Mouse (Mus musculus): ENCODE data around the gene Pbp2. TPM values are rescaled to one million over a fixed set of nuclear protein-coding genes. Genes with fewer than 3 reads are reported as not detected.

Gene Pbp2
- polyA plus RNA-seq, 1 experiment from 2014 or later: not detected

- no peak overlapping the region for H3K27ac ChIP-seq
- no peaks in the 10 kb centered on the region for H3K27me3 ChIP-seq
- no peaks in the 10 kb centered on the region for H3K9me3 ChIP-seq
- no peak overlapping the region for H3K4me3 ChIP-seq (replicated peaks)
- ATAC-seq: no peak
- no peaks in the 10 kb centered on the region for H3K36me3 ChIP-seq
- no peak overlapping the region for H3K4me2 ChIP-seq (replicated peaks)
- H3K9ac ChIP-seq (replicated peaks): no peak overlapping the region
- H3K4me1 ChIP-seq (replicated peaks): peaks cover 8% of the 10 kb centered on the region
These were observed 41.8 kb downstream of the Pbp2 start for GRCm38 (mm10) chr6:135268392-135268791.

GRCm38 (mm10) chr6:135267221-135267620 lies 43.0 kb downstream of the Pbp2 start:
- 88% methylated on average over 3 of the region's 3 CpGs for WGBS
- no peak overlapping the region for H3K27ac ChIP-seq
- ATAC-seq: no peak
- no peaks in the 10 kb centered on the region for H3K36me3 ChIP-seq
- peaks cover 8% of the 10 kb centered on the region for H3K4me1 ChIP-seq (replicated peaks)
- H3K27me3 ChIP-seq: no peaks in the 10 kb centered on the region
- H3K9me3 ChIP-seq: no peaks in the 10 kb centered on the region
- H3K9ac ChIP-seq (replicated peaks): no peak overlapping the region
- no peak overlapping the region for H3K4me3 ChIP-seq (replicated peaks)
- no peak overlapping the region for H3K4me2 ChIP-seq (replicated peaks)

DNA sequence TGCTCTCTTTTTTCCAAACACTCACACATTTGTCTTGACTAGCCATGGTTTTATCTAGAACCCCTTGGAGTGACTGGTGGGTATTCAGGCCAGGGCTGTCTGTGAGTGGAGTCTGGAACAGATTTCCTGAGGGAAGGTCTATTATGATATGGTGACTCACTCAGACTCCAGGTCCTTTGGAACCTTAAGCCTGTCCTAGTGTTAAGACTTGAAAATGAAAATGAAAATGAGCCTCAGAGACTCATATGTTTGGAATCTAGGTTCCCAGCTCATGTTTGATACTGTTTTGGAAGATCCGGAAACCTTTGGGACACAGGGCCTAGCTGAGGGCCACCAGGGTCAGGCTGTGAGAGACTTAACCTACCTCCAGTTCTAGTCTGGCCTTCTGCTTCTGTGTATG lies 44.1 kb downstream of the Pbp2 start:
- H3K36me3 ChIP-seq: no peaks in the 10 kb centered on the region
- no peaks in the 10 kb centered on the region for H3K9me3 ChIP-seq
- H3K9ac ChIP-seq (replicated peaks): no peak overlapping the region
- H3K27me3 ChIP-seq: no peaks in the 10 kb centered on the region
- WGBS: 100% methylated on average over 1 of the region's 1 CpGs
- peaks cover 8% of the 10 kb centered on the region for H3K4me1 ChIP-seq (replicated peaks)
- no peak overlapping the region for H3K4me2 ChIP-seq (replicated peaks)
- H3K4me3 ChIP-seq (replicated peaks): no peak overlapping the region
- ATAC-seq: no peak
- no peak overlapping the region for H3K27ac ChIP-seq

DNA sequence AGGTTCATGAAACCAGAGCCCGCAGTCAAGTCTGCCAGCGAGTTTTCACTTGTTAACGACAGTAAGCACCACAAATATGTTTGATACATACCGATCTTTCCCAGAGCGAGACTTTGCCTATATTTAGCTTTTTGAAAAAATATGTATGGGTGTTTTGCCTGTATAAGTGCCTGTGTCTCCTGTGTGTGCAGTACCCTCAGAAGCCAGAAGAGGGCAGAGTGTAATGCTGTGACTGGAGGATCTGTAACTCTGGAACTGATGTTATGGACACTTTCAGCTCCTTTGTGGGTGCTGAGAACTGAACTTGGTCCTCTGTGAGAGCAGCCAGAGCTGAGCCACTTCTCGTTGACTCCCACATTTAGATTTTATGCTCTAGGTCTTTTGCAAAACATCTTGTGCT lies 46.1 kb downstream of the Pbp2 start:
- ATAC-seq: no peak
- Histone ChIP-seq H3K9ac (replicated peaks) (no peak overlapping the region), H3K4me2 (replicated peaks) (no peak overlapping the region), H3K4me1 (replicated peaks) (no peaks in the 10 kb centered on the region), H3K36me3 (no peaks in the 10 kb centered on the region), H3K27me3 (no peaks in the 10 kb centered on the region), H3K9me3 (no peaks in the 10 kb centered on the region), H3K27ac (no peak overlapping the region), H3K4me3 (replicated peaks) (no peak overlapping the region)
- 97% methylated on average over 6 of the region's 6 CpGs for WGBS

- H3K4me2 ChIP-seq (replicated peaks): no peak overlapping the region
- 87% methylated on average over 2 of the region's 2 CpGs for WGBS
- no peak for ATAC-seq
- H3K9ac ChIP-seq (replicated peaks): no peak overlapping the region
- H3K36me3 ChIP-seq: no peaks in the 10 kb centered on the region
- H3K4me1 ChIP-seq (replicated peaks): no peaks in the 10 kb centered on the region
- no peak overlapping the region for H3K27ac ChIP-seq
- no peak overlapping the region for H3K4me3 ChIP-seq (replicated peaks)
- no peaks in the 10 kb centered on the region for H3K27me3 ChIP-seq
- no peaks in the 10 kb centered on the region for H3K9me3 ChIP-seq
These were observed 47.6 kb downstream of the Pbp2 start for GRCm38 (mm10) chr6:135262565-135262964.

DNA sequence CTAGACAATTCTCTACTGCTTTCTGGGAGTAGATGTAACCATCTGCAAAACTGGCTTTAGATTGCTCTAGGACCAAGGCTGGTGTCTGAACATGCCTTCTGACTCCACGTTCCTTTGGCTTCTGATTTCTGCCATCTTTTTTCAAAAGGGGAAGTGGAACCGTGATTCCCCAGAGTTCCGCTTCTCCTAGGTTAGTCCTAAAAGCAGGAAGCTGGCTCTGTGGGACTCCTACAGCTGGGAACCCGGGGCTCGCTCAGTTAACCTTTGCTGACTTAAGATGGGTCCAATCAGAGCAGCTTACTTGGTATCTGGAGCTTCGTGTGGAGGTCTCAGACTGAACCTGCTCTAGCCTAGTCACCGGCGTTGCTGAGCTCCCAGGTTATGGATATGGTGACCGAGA lies 49.1 kb downstream of the Pbp2 start:
- no peak overlapping the region for H3K4me2 ChIP-seq (replicated peaks)
- H3K9me3 ChIP-seq: no peaks in the 10 kb centered on the region
- 92% methylated on average over 9 of the region's 9 CpGs for WGBS
- no peak overlapping the region for H3K27ac ChIP-seq
- no peak overlapping the region for H3K4me3 ChIP-seq (replicated peaks)
- no peaks in the 10 kb centered on the region for H3K36me3 ChIP-seq
- no peaks in the 10 kb centered on the region for H3K4me1 ChIP-seq (replicated peaks)
- no peak overlapping the region for H3K9ac ChIP-seq (replicated peaks)
- ATAC-seq: no peak
- H3K27me3 ChIP-seq: no peaks in the 10 kb centered on the region

GRCm38 (mm10) chr6:135260435-135260834 lies 49.8 kb downstream of the Pbp2 start:
- Histone ChIP-seq H3K27me3 (no peaks in the 10 kb centered on the region), H3K36me3 (no peaks in the 10 kb centered on the region), H3K4me2 (replicated peaks) (no peak overlapping the region), H3K4me1 (replicated peaks) (no peaks in the 10 kb centered on the region), H3K4me3 (replicated peaks) (no peak overlapping the region), H3K9me3 (0 out of 2 replicates have a peak, but pooled peaks cover 6% of the 10 kb centered on the region), H3K27ac (no peak overlapping the region), H3K9ac (replicated peaks) (no peak overlapping the region)
- no peak for ATAC-seq
- WGBS: 94% methylated on average over 6 of the region's 6 CpGs

Other genes with a start within 250 kb of the Pbp2 start
- gene Gprc5a, start 244.8 kb downstream of the Pbp2 start, polyA plus RNA-seq (2015; fragmentation: Nextera tagmentation; extraction: Ambion mirVana): 0.53 and 0.98 TPM in 2 replicates
- 0.12 TPM in 1 of 2 replicates, not detected in the other for gene Gprc5d, start 192.1 kb downstream of the Pbp2 start, polyA plus RNA-seq (2015; fragmentation: Nextera tagmentation; extraction: Ambion mirVana)
- gene Fam234b, start 112.4 kb downstream of the Pbp2 start, polyA plus RNA-seq (2015; fragmentation: Nextera tagmentation; extraction: Ambion mirVana): 67.0 and 74.1 TPM in 2 replicates
- 2.7 and 3.4 TPM in 2 replicates for gene Hebp1, start 112.4 kb downstream of the Pbp2 start, polyA plus RNA-seq (2015; fragmentation: Nextera tagmentation; extraction: Ambion mirVana)
- gene Gsg1, start 56.1 kb downstream of the Pbp2 start, polyA plus RNA-seq (2015; fragmentation: Nextera tagmentation; extraction: Ambion mirVana): 0.20 and 0.23 TPM in 2 replicates
- gene Emp1, start 52.1 kb upstream of the Pbp2 start, polyA plus RNA-seq (2015; fragmentation: Nextera tagmentation; extraction: Ambion mirVana): 6.7 and 9.2 TPM in 2 replicates